Mouse (Mus musculus): ENCODE results near the gene Kctd6.

GRCm38 (mm10) chr14:8209896-8210295, 4.0 kb upstream of the Kctd6 start:
- TF ChIP-seq POLR2A (IDR thresholded peaks at IDR 0.05; ENCODE audit: borderline replicate concordance, control insufficient read depth, low read depth, low read length) = no peak
- no peak for TF ChIP-seq CTCF (IDR thresholded peaks at IDR 0.05; ENCODE audit: control insufficient read depth, insufficient read depth, low read length)

All from bone marrow, adult 2 months (tissue).